Mouse (Mus musculus) bone marrow macrophage, adult 2 months (primary cell): Measurements from ENCODE around the gene Lyve1.

Experiments used
- CTCF ChIP-seq: IDR thresholded peaks from 2 replicates; pipeline ENCODE4 v1.5.1; 2012; ENCODE audit warnings: low read depth, mild to moderate bottlenecking, low read length, moderate library complexity
- POLR2A ChIP-seq: IDR thresholded peaks from 2 replicates; pipeline ENCODE4 v1.6.1; 2012; ENCODE audit warnings: mild to moderate bottlenecking, low read depth, low read length, borderline replicate concordance

- TF ChIP-seq CTCF: no peak
- TF ChIP-seq POLR2A: no peak
These were observed 47.0 kb downstream of the Lyve1 start for GRCm38 (mm10) chr7:110816037-110816436.
